Mouse (Mus musculus): ENCODE measurements at regions not wholly inside any gene's neighbourhood (a gene's known extent, or its start where the extent isn't known, plus 50 kb on each side); places are given as distances from the start of the nearest gene placed in this dataset.

- DNase-seq (ENCODE audit: low read depth, low spot score), result no peak
These were observed 408.7 kb upstream of the Cnksr2 start for GRCm38 (mm10) chrX:158451792-158452191.

GRCm38 (mm10) chrX:158423554-158424258, 380.6 kb upstream of the Cnksr2 start:
- DNase-seq (ENCODE audit: low read depth, low spot score), result peak; percentile 5

GRCm38 (mm10) chrX:158394184-158394894, 351.2 kb upstream of the Cnksr2 start:
- no peak for DNase-seq (ENCODE audit: low read depth, low spot score)

- DNase-seq (ENCODE audit: low read depth, low spot score), result no peak
These were observed 332.7 kb upstream of the Cnksr2 start for GRCm38 (mm10) chrX:158375791-158376190.

GRCm38 (mm10) chrX:158373219-158373618, 330.1 kb upstream of the Cnksr2 start:
- no peak for DNase-seq (ENCODE audit: low read depth, low spot score)

All from ZHBTc4 (cell line).